In genomic region chr12:86884197-86885058, GRCm38 (mm10) we compare ENCODE assay signal across 8 mouse cellular contexts. TPM values are rescaled to one million over a fixed set of nuclear protein-coding genes. Genes with fewer than 3 reads are reported as not detected.
A peak's percentile ranks its signal among the peaks of the same experiment; 100 is the strongest.
DNase-seq lines count a peak whose midpoint lies in the region; ATAC-seq and TF ChIP-seq lines count a peak whose summit lies in the region.

Gene Irf2bpl, minus strand, starts transcription at chr12:86884798.

- TF ChIP-seq CTCF in MEL (IDR thresholded peaks at IDR 0.05 in 2 of 3, conservative IDR thresholded peaks at IDR 0.05 in 1 of 3; ENCODE audit: control insufficient read depth in 1 of 3, insufficient read depth in 1 of 3, low read depth in 2 of 3, low read length in 3 of 3, poor library complexity in 1 of 3, severe bottlenecking in 1 of 3), result no peak

- H3K27ac ChIP-seq in MEL (ENCODE audit: control insufficient read depth, low read depth, low read length), result peak within 1 kb of the TSS; percentile 70
- H3K27ac ChIP-seq in lung, embryonic 15.5 days, result peak within 1 kb of the TSS; percentile 100

- H3K9me3 ChIP-seq in MEL (replicated peaks; ENCODE audit: insufficient read depth, low read length), result no peaks in the 10 kb centered on the region
- H3K9me3 ChIP-seq in lung, embryonic 15.5 days, result no peaks in the 10 kb centered on the region

- H3K79me2 ChIP-seq in MEL (ENCODE audit: control insufficient read depth, insufficient read depth, low read length, poor library complexity), result peaks cover 25% of the 10 kb centered on the region

- no peak for TF ChIP-seq RAD21 in MEL (IDR thresholded peaks at IDR 0.05; ENCODE audit: low read depth, low read length)

- peak; percentile 60 to 81; a peak in 3 of 4 replicates for TF ChIP-seq POLR2A in MEL (IDR thresholded peaks at IDR 0.05; ENCODE audit: control insufficient read depth in 1 of 2, insufficient read depth in 1 of 2, low read depth in 1 of 2, low read length in 2 of 2, poor library complexity in 1 of 2)

- no peaks in the 10 kb centered on the region for H3K27me3 ChIP-seq in MEL (ENCODE audit: control insufficient read depth in 1 of 2, insufficient read depth in 2 of 2, low read length in 2 of 2)
- no peaks in the 10 kb centered on the region for H3K27me3 ChIP-seq in lung, embryonic 15.5 days

- H3K4me1 ChIP-seq in MEL (ENCODE audit: control insufficient read depth in 1 of 2, insufficient read depth in 2 of 2, low read length in 2 of 2), result peaks cover 3 to 20% of the 10 kb centered on the region in 2 experiments
- H3K4me1 ChIP-seq in lung, embryonic 15.5 days, result peaks cover 54% of the 10 kb centered on the region

- H3K4me2 ChIP-seq in lung, embryonic 15.5 days, result peak within 1 kb of the TSS; percentile 92

- peak in 1 of 2 experiments; percentile 67; a peak in 2 of 4 replicates for TF ChIP-seq EP300 in MEL (IDR thresholded peaks at IDR 0.05; ENCODE audit: low read depth in 1 of 2, low read length in 2 of 2)

- H3K9ac ChIP-seq in MEL (ENCODE audit: control insufficient read depth, low read depth, low read length, poor library complexity, severe bottlenecking), result peak within 1 kb of the TSS; percentile 69
- peak within 1 kb of the TSS; percentile 98 for H3K9ac ChIP-seq in lung, embryonic 15.5 days

- DNase-seq in MEL (ENCODE audit: low read depth, low spot score), result peak; percentile 97
- DNase-seq in cerebellum, adult 18-20 months, result peak; percentile 97 to 99
- DNase-seq in forelimb bud, embryonic 11.5 days (ENCODE audit: low read depth, low spot score), result peak; percentile 98
- peak; percentile 100 for DNase-seq in heart, postnatal 4 days
- DNase-seq in layer of hippocampus, adult 8-10 months (ENCODE audit: low spot score in 2 of 2), result peak; percentile 95 to 99
- peak; percentile 98 for DNase-seq in ovary, postnatal 10 days (ENCODE audit: low spot score)
- peak; percentile 97 for DNase-seq in thymus, postnatal 0 days (ENCODE audit: low spot score)

- under 1% methylated on average over 82 of the region's 82 CpGs for WGBS in lung, embryonic 15.5 days

- peak within 1 kb of the TSS; percentile 63 to 83 for H3K4me3 ChIP-seq in MEL (ENCODE audit: control insufficient read depth in 1 of 2, insufficient read depth in 1 of 2, low read depth in 2 of 2, low read length in 2 of 2)
- H3K4me3 ChIP-seq in lung, embryonic 15.5 days, result peak within 1 kb of the TSS; percentile 88

- ATAC-seq in lung, embryonic 15.5 days (ENCODE audit: borderline replicate concordance, extremely low read depth, low FRiP score, low TSS enrichment), result peak; percentile 88

- H3K36me3 ChIP-seq in MEL (ENCODE audit: control insufficient read depth in 1 of 2, insufficient read depth in 2 of 2, low read length in 2 of 2), result peaks cover 0 to 6% of the 10 kb centered on the region in 2 experiments; a peak in 2 of 4 replicates
- 0 out of 2 replicates have a peak, but pooled peaks cover 3% of the 10 kb centered on the region for H3K36me3 ChIP-seq in lung, embryonic 15.5 days

TF ChIP-seq in MEL, 35 proteins besides CTCF, POLR2A, EP300 and RAD21:
- TF ChIP-seq NRF1 (IDR thresholded peaks at IDR 0.05; ENCODE audit: insufficient read depth, low read depth, low read length, poor library complexity, severe bottlenecking) (peak; percentile 84), MXI1 (IDR thresholded peaks at IDR 0.05; ENCODE audit: low read depth, low read length) (peak; percentile 58; the same call in 1 of the 2 replicates), HCFC1 (IDR thresholded peaks at IDR 0.05; ENCODE audit: low read depth, low read length) (peak; percentile 75), POLR2AphosphoS5 (IDR thresholded peaks at IDR 0.05; ENCODE audit: borderline replicate concordance, low read depth, low read length) (no peak), ZC3H11A (IDR thresholded peaks at IDR 0.05; ENCODE audit: low read depth, low read length) (no peak), USF1 (IDR thresholded peaks at IDR 0.05; ENCODE audit: low read depth, low read length) (no peak), USF2 (IDR thresholded peaks at IDR 0.05; ENCODE audit: borderline replicate concordance in 1 of 2, insufficient read depth in 1 of 2, low read depth in 1 of 2, low read length in 2 of 2) (no peak), ZMIZ1 (IDR thresholded peaks at IDR 0.05; ENCODE audit: low read depth, low read length) (peak; percentile 64; the same call in 1 of the 2 replicates), MAZ (IDR thresholded peaks at IDR 0.05; ENCODE audit: low read depth, low read length) (peak; percentile 100), E2F4 (IDR thresholded peaks at IDR 0.05; ENCODE audit: borderline replicate concordance, low read depth, low read length) (no peak; the same call in 1 of the 2 replicates), CHD2 (IDR thresholded peaks at IDR 0.05; ENCODE audit: low read length) (peak; percentile 74), ELF1 (IDR thresholded peaks at IDR 0.05; ENCODE audit: low read depth, low read length) (peak; percentile 75), TAL1 (IDR thresholded peaks at IDR 0.05; ENCODE audit: low read length) (no peak), ZNF384 (IDR thresholded peaks at IDR 0.05; ENCODE audit: low read depth, low read length) (no peak), BHLHE40 (IDR thresholded peaks at IDR 0.05; ENCODE audit: borderline replicate concordance, low read depth, low read length) (no peak), ETS1 (IDR thresholded peaks at IDR 0.05; ENCODE audit: low read depth, low read length) (peak; percentile 96), POLR2AphosphoS2 (IDR thresholded peaks at IDR 0.05; ENCODE audit: low read length) (peak; percentile 83; the same call in 1 of the 2 replicates), GATA1 (IDR thresholded peaks at IDR 0.05; ENCODE audit: low read depth, low read length) (no peak), KAT2A (conservative IDR thresholded peaks at IDR 0.05; ENCODE audit: low read depth, low read length) (no peak), JUND (IDR thresholded peaks at IDR 0.05; ENCODE audit: low read depth, low read length) (no peak), MYC (IDR thresholded peaks at IDR 0.05; ENCODE audit: low read depth, low read length) (peak; percentile 51; the same call in 1 of the 2 replicates), TBP (IDR thresholded peaks at IDR 0.05; ENCODE audit: low read depth, low read length) (peak; percentile 40; the same call in 1 of the 2 replicates), MAX (IDR thresholded peaks at IDR 0.05; ENCODE audit: low read length) (peak; percentile 71; the same call in 1 of the 2 replicates), UBTF (IDR thresholded peaks at IDR 0.05; ENCODE audit: borderline replicate concordance, insufficient read depth, low read depth, low read length) (no peak), CHD1 (IDR thresholded peaks at IDR 0.05; ENCODE audit: low read depth, low read length) (no peak), RCOR1 (IDR thresholded peaks at IDR 0.05; ENCODE audit: low read depth, low read length) (peak; percentile 72; the same call in 1 of the 2 replicates), MAFK (IDR thresholded peaks at IDR 0.05; ENCODE audit: borderline replicate concordance, low read depth, low read length) (no peak), GABPA (IDR thresholded peaks at IDR 0.05; ENCODE audit: low read depth, low read length) (no peak), ZKSCAN1 (IDR thresholded peaks at IDR 0.05; ENCODE audit: low read depth, low read length) (no peak), NELFE (IDR thresholded peaks at IDR 0.05; ENCODE audit: low read depth, low read length) (peak; percentile 68), TCF12 (IDR thresholded peaks at IDR 0.05; ENCODE audit: low read depth, low read length) (peak; percentile 59; the same call in 1 of the 2 replicates), MEF2A (IDR thresholded peaks at IDR 0.05; ENCODE audit: extremely low read depth, insufficient replicate concordance, low read depth, low read length, poor library complexity, severe bottlenecking) (0 out of 2 replicates have a peak, but pooled peaks have one; percentile 27), SMC3 (IDR thresholded peaks at IDR 0.05; ENCODE audit: low read depth, low read length) (no peak), MYB (IDR thresholded peaks at IDR 0.05; ENCODE audit: low read depth, low read length) (no peak), SIN3A (IDR thresholded peaks at IDR 0.05; ENCODE audit: low read length) (peak; percentile 61; the same call in 1 of the 2 replicates)

RNA-seq across cellular contexts. Expression of gene Irf2bpl, which starts in this region (rescaled TPM):
- total RNA-seq in MEL (2012; rRNA removed), result 6.9 and 8.2 TPM in 2 replicates
- polyA plus RNA-seq in MEL (2012; ENCODE audit: insufficient read depth in 1 of 2, insufficient read length in 2 of 2, low read depth in 1 of 2, low replicate concordance in 2 of 2, missing spikeins in 1 of 2), result 1 to 10 TPM in 1 of 2 experiments, not detected in 1; 8.0 TPM
- total RNA-seq in heart, postnatal 4 days (2021), result 10 to 100 TPM; 85.8 to 86.2 TPM
- total RNA-seq in layer of hippocampus, adult 8-10 months (2022), result 10 to 100 TPM; 61.7 to 72.0 (median 66.8) TPM
- 49.4 and 50.0 TPM in 2 replicates for polyA plus RNA-seq in lung, embryonic 15.5 days (2015; fragmentation: Nextera tagmentation; extraction: Ambion mirVana)
- 13.1 and 15.5 TPM in 2 replicates for polyA plus RNA-seq in thymus, postnatal 0 days (2015; fragmentation: Nextera tagmentation; extraction: Ambion mirVana)

Comparison
In these comparisons a context has a peak if more than half of its experiments do, and no peak if none do; other contexts are left out.
1. Peak in every context shown above with its lines: DNase-seq, ATAC-seq, H3K4me3 ChIP-seq and H3K27ac ChIP-seq.